Mouse (Mus musculus): ENCODE results near the gene Duox2.

The Duox2 gene

DNA sequence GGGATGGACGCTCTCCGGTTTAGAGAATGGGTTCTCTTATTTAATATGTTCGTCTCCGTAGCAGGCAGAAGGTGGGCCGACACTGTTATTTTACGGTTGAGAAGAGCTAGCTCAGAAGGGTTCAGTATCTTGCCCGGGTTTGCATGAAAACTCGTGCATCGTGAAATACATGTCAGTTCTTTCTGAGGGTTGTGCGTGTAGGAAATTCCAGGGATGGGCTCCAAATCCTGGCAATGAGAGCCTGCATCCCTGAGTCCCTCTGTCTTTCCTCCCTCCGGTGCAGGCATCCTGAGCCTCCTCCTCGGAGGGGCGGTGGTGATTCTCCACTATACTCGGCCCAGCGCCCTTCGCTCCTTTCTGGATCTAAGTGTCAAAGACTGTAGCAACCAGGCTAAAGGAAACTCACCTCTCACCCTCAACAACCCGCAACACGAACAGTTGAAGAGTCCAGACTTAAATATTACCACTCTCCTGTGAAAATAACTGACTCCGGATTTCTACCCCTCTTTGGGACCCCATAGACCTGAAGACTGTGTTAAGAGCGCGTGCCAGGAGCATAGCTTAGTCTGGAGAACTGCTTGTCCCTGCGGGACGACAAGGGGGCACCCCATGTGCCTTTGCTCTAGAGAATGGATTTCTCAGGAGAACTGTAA lies 3.8 kb upstream of the Duox2 start:
- no peak for DNase-seq (ENCODE audit: low spot score)

DNA sequence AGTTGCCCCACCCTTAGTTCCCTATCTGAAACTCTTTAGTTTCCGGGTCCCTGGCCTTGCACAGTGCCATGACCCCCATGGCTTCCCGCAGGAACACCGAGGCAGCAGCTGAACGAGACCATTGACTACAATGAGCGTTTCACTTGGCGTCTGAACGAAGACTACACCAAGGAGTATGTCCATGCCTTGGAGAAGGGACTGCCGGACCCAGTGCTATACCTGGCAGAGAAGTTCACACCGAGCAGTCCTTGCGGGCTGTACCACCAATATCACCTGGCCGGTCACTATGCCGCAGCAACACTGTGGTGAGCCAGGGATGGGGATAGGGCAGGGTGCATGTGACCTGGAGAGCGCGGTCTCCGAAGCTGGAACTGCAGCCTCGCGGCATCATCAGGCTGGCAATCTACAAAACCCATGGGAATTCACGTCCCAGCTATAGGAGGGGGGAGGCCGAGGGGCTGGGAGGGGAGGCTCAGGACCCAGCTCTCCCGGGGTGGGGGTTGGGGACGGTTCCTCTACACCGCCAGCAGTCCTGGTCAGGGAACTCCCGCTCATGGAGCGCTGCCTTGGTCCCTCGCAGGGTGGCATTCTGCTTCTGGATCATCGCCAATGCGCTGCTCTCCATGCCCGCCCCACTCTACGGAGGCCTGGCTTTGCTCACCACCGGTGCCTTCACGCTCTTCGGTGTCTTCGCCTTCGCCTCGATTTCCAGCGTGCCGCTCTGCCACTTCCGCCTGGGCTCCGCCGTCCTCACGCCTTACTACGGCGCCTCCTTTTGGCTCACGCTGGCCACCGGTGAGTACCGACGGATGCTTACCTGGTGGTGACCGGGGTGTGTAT lies 3.1 kb upstream of the Duox2 start:
- DNase-seq (ENCODE audit: low spot score), result no peak

GRCm38 (mm10) chr2:122300656-122301020 lies 2.4 kb upstream of the Duox2 start:
- DNase-seq (ENCODE audit: low spot score), result no peak

- DNase-seq (ENCODE audit: low spot score), result no peak
Measured at GRCm38 (mm10) chr2:122299911-122300655, 1.8 kb upstream of the Duox2 start.

GRCm38 (mm10) chr2:122298596-122299490 lies 594 bp upstream of the Duox2 start, which contains the start of gene Duoxa2:
TSS of gene Duoxa2 (plus strand) at chr2:122298900.
- DNase-seq (ENCODE audit: low spot score), result no peak

- DNase-seq (ENCODE audit: low spot score), result no peak
Measured at GRCm38 (mm10) chr2:122297271-122298095, 766 bp downstream of the Duox2 start.

GRCm38 (mm10) chr2:122294916-122295315 lies 3.3 kb downstream of the Duox2 start:
- no peak for DNase-seq (ENCODE audit: low spot score)

- no peak for DNase-seq (ENCODE audit: low spot score)
Measured at GRCm38 (mm10) chr2:122286137-122286536, 12.1 kb downstream of the Duox2 start.

DNA sequence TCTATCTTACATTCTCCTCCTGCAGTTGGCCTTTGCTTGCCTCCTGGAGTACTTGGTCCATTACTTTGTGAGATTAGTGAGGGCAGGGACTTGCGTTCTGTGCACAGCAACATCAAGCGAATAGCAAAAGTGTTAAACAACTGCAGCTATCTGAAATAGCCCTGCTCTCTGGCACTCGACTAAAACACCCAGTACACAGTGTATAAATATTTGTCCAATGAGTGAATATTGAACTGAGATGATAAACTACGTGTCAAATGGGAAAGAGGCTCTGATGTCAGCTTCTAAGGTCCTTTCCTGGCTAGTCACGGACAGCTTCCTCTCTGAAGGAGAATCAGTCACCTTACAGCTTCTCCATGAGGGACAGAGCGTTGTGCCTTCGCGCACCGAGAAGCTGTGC lies 14.2 kb downstream of the Duox2 start:
- no peak for DNase-seq (ENCODE audit: low spot score)

DNA sequence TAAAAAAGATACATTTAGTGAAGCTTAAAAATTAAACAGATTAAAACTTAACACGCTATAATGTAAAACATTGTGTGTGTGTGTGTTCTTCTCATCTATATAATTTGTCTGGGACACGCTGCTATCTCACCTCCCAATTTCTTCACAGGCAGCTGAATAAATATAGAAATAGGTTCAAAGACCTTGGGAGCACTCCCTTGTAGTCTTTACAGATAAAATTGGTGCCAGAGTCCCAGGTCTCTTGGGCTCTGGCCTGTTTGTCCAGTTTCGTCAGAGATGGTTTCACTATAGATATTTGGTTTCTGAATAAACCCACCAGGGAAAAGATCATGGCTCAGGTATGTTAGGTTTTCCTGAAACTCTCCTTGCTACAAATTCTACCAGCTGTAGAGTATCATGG lies 19.5 kb downstream of the Duox2 start:
- DNase-seq (ENCODE audit: low spot score), result no peak

DNA sequence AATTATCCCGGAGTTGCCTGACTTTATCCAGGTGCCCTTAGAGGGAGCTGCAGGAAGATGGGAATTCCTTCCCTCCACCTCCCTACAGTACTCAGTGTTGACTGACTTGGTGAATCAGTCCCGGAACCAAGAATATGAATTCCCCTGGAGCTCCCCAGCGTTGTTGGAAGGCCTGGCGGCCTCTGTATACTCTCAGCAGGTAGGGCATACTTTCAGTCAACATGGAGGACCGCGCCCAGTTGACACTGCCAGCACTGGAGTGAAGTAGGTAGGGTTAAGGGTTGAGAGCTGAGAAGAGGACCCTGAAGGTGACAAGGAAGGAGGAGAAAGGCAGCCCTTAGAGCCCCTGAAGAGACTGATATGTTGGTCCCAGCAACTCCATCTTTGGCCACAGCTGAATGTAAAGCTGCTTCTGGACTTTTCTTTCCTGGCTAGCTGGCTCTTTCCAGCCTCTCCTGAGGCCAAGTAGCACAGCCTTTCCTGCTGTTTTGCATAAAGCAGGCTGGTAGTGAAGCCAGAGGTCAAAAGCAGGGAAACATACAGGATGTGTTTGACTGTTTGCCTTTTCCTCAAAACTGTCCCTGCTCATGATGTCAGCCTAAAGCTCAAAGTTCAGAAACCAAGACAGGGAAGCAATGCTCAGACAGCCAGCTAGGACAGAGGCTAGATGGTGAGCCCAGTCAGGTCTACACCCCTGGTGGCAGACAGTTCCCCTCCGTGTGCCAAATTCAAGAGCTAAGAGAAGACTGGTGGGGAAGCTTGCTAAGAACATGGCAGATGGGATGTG lies 31.6 kb downstream of the Duox2 start:
- no peak for DNase-seq (ENCODE audit: low spot score)

DNA sequence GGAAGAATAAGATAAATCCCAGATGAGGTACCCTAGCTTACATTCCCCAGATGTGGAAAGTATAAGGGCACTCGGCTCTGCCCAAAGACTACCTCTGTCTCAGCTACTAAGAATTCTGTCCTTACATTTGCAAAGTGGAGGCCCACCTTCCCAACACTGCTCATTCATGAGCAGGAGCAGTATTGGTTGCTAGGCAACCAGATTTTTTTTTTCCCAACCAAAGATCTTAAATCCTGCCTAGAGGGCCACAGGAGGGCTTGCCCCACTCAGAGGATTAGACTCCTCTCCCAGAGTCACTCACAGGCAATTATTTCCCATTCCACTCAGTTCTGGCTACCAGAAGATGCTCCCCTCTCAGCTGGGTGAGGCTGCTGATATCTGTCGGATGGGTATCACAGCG lies 33.6 kb downstream of the Duox2 start:
- DNase-seq (ENCODE audit: low spot score), result no peak

DNA sequence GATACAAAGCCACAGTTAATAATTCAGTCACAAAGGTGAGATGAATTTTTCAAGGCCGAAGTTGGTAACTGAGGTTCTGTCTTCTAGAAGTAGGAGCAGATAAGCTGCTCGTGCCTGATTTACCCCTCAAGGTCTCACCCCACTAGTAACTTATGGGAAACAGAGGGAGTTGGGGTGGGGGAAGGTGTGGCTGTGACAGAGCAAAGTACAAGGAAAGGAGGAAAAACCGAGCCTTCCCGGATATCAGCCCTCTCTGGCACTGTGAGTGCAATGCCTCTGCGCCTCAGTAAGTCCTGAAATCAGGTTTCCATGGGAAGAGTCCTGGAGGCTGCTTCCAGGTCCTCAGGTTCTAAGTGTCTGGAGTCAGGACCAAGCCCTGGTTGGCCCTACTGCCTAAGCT lies 37.5 kb downstream of the Duox2 start:
- no peak for DNase-seq (ENCODE audit: low spot score)

GRCm38 (mm10) chr2:122255997-122256396 lies 42.3 kb downstream of the Duox2 start:
- no peak for DNase-seq (ENCODE audit: low spot score)

GRCm38 (mm10) chr2:122247786-122248185 lies 50.5 kb downstream of the Duox2 start:
- no peak for DNase-seq (ENCODE audit: low spot score)

DNA sequence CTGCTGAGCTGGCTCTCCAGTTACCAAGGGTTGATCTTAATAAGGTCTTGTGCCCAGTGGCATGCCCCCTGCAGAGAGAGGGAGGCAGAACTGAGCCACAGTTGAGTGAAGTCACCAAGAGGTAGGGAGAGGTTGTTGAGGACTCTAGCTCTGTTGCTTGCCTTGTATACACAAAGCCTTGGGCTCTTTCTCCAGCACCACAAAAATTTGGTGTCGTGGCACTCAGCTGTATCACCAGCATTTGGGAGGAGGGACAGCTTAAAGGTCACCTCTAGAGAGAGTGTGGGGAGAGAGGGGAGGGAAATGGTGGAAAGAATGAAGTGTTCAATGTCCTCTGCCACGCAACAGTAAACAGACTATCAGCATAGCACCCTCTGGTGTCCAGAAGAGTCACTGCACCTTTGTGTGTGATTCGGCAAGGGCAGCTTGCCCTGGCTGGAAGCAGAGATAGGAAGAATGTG lies 54.5 kb downstream of the Duox2 start:
- peak; percentile 63 for DNase-seq (ENCODE audit: low spot score)

DNA sequence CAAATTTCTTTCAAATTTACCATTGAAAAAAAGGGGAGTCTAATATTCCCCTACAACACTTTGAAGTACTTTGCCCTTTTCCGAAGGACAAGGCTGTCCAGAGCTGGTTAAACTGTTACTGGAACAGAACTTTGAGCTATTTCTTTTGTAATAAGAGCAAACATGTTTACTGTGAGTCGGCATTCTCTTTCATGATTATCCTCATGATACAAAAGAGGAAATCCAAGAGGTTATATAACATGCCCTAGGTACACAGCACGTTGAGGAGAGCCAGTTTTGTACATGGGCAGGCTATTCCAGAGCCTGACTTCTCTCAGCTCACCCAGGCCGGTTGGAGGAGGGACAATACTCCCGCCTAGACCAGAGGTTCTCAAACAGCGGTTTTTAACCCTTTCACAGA lies 56.3 kb downstream of the Duox2 start:
- DNase-seq (ENCODE audit: low spot score), result no peak

DNA sequence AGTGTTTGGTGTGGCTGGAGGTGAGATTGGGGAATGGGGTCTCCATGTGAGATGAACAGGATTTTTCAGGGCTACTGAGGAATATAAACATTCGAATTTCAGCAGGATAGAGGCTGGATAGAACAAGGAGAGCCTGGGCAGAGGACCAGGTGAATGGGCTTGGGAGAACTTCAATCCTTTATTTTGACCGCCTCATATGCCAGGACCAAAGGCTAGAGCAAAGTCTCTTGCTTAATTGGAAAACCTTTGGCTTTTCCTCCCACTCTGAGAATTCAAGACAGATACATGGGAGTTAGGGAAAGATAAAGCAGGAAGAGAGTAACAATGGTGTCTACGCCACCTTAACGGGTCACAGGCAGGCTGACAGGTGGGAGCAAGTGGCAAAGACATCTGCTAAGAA lies 57.0 kb downstream of the Duox2 start:
- DNase-seq (ENCODE audit: low spot score), result no peak

GRCm38 (mm10) chr2:122240735-122241134 lies 57.5 kb downstream of the Duox2 start:
- no peak for DNase-seq (ENCODE audit: low spot score)

DNA sequence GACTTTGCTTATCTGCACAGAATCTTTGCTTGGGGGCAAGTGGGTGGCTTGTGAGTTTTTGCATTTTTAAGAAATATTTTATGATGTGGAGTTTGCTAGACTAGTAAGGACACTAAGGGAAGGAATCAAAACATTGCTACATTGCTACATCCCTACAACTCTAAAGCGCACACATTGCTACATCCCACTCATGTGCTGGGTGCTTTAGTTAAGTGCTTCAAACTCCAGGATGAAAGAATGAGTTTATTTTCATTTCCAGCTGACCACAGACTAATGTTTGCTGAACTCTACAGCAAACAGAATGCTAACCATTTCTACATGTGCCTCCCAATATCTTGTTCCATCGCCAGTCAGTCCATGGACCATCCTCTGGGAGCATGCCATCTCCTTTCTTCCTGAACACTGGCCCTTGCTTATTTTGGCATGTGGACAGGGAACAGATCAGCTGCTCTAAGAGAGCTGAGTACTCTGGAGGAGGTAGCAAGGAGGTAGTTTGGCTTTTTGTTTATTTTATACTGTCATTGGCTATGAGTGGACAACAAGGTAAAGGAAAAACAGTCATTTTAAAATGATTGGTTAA lies 60.3 kb downstream of the Duox2 start:
- DNase-seq (ENCODE audit: low spot score), result no peak

Measured in ovary, postnatal 14 days (tissue).